Mouse (Mus musculus): ENCODE results near the gene Hook2. TPM values are rescaled to one million over a fixed set of nuclear protein-coding genes. Genes with fewer than 3 reads are reported as not detected.

Gene Hook2
- polyA plus RNA-seq, 1 experiment from 2014 or later: 7.3 TPM

DNA sequence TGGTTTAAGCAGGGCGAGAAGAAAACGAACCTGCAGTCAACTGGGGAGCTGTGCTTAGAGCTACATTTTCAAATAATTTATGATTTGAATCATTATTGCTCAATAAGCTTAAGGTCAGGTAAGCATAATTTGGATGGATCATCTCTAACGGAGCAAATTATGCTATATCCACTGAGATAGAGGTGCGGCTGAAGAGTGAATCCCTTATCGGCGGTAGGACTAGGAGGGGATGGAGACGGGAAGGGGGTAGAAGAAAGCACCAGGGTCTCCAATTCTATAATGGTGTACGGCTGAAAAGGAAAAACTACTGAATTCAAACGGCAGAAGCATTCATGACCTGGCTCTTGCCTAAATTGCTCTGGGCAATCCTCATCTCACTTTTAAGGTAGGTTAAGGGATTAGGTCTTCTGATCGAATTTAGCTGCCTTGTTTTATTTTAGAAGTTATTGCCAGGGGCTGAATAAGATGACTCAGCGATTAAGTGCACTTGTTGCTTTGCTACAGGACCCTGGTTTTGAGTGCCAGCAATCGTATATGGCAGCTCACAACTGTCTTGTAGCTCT lies 44.8 kb downstream of the Hook2 start:
- no peak for ATAC-seq (ENCODE audit: extremely low read depth, insufficient number of reproducible peaks, low FRiP score, low TSS enrichment)
- WGBS: 4% methylated on average over 12 of the region's 12 CpGs

GRCm38 (mm10) chr8:85035728-85036310 lies 45.4 kb downstream of the Hook2 start:
- no peaks in the 10 kb centered on the region for H3K27me3 ChIP-seq (replicated peaks)
- no peak for ATAC-seq (ENCODE audit: extremely low read depth, insufficient number of reproducible peaks, low FRiP score, low TSS enrichment)
- H3K4me3 ChIP-seq: peak overlapping the region; percentile 71
- H3K4me1 ChIP-seq: peaks cover 46% of the 10 kb centered on the region
- peaks cover 44% of the 10 kb centered on the region for H3K36me3 ChIP-seq
- peak overlapping the region; percentile 96 for H3K4me2 ChIP-seq
- peak overlapping the region; percentile 84 for H3K9ac ChIP-seq
- WGBS: under 1% methylated on average over 15 of the region's 15 CpGs
- no peaks in the 10 kb centered on the region for H3K9me3 ChIP-seq
- H3K27ac ChIP-seq (replicated peaks): peak overlapping the region; percentile 83

More for the DNA sequence above, 44.8 kb downstream of the Hook2 start:
- peak overlapping the region; percentile 71 for H3K4me3 ChIP-seq
- peak overlapping the region; percentile 83 for H3K27ac ChIP-seq (replicated peaks)
- H3K4me2 ChIP-seq: peak overlapping the region; percentile 96
- H3K9me3 ChIP-seq: no peaks in the 10 kb centered on the region
- peaks cover 44% of the 10 kb centered on the region for H3K36me3 ChIP-seq
- H3K27me3 ChIP-seq (replicated peaks): no peaks in the 10 kb centered on the region
- H3K9ac ChIP-seq: peak overlapping the region; percentile 84
- peaks cover 42% of the 10 kb centered on the region for H3K4me1 ChIP-seq

DNA sequence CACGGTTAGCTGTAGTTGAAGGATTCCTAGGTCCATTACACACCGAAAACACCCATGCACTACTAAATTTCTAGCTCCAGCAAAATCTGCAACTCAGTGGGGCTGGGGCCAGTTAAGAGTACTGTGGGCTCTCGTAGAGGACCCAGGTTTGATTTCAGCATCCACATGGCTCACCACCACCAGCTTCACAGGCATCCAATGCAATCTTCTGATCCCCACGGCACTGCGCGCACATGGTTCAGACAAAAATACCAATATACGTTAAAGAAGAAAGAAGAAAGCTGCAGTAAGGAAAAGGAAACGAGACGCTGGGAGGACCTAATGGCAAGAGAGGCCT lies 45.9 kb downstream of the Hook2 start:
- H3K9ac ChIP-seq: peak overlapping the region; percentile 84
- 0% methylated on average over 9 of the region's 9 CpGs for WGBS
- peaks cover 44% of the 10 kb centered on the region for H3K36me3 ChIP-seq
- peaks cover 46% of the 10 kb centered on the region for H3K4me1 ChIP-seq
- peak overlapping the region; percentile 83 for H3K27ac ChIP-seq (replicated peaks)
- no peaks in the 10 kb centered on the region for H3K27me3 ChIP-seq (replicated peaks)
- no peaks in the 10 kb centered on the region for H3K9me3 ChIP-seq
- peak overlapping the region; percentile 71 for H3K4me3 ChIP-seq
- ATAC-seq (ENCODE audit: extremely low read depth, insufficient number of reproducible peaks, low FRiP score, low TSS enrichment): peak; percentile 12; the same call in 1 of the 2 replicates
- H3K4me2 ChIP-seq: peak overlapping the region; percentile 96

DNA sequence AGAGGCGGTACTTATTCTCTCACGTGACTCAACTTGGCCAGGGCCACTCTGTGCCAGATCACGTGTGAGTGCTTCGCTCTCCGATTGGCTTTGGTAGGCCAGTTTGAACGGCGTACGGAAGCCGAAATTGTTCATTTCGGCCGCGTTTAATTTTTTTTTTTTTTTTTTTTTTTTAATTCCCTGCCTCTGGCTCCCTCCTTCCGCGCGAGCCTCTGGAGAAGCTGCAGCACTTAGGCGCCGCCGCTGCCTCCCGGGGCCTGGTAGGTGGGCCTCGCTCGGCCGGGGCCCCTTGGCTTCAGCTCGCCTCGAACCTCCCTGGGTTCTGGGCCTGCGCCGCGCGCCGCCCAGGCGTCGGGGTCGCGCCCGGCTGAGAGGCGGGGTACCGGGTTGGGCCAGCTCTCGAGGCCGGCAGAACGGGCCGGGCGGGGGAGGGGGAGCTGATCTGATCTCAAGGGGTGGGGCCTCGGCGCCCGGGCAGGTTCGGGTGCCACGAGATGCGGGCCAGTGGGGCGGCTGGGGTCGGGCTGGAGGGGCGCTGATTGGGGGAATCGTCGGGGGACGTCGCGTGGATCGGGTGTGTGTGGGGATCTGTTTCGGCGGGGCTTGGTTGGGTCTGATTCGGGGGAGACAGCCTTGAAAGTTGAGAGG lies 46.4 kb downstream of the Hook2 start, which contains the start of gene Tnpo2:
Gene Tnpo2 (plus strand): TSS at position 198 of the 648 bp plus-strand sequence.
- peak within 1 kb of the TSS; percentile 99 for H3K27ac ChIP-seq (replicated peaks)
- WGBS: under 1% methylated on average over 49 of the region's 59 CpGs
- peak; percentile 92 for ATAC-seq (ENCODE audit: extremely low read depth, insufficient number of reproducible peaks, low FRiP score, low TSS enrichment)
- H3K4me1 ChIP-seq: peaks cover 46% of the 10 kb centered on the region
- H3K27me3 ChIP-seq (replicated peaks): no peaks in the 10 kb centered on the region
- H3K9me3 ChIP-seq: no peaks in the 10 kb centered on the region
- H3K36me3 ChIP-seq: peaks cover 44% of the 10 kb centered on the region
- H3K4me2 ChIP-seq: peak within 1 kb of the TSS; percentile 96
- peak within 1 kb of the TSS; percentile 71 for H3K4me3 ChIP-seq
- H3K9ac ChIP-seq: peak within 1 kb of the TSS; percentile 93

DNA sequence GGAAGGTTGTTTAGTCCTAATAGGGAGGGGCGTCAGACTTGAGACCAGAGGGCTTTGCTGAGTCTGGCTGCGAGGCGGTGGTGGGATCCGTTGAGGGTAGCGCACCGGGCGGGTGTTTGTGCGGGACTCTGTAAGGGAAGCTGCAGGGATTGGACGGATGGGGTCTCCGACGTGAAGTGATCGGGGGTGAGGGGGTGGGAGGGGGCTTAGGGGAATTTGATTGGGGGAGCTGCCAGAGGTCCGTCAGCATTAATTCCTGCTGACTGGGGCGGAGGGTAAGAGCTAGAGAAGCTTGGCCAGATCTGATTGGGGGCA lies 46.9 kb downstream of the Hook2 start:
- WGBS: 2% methylated on average over 14 of the region's 14 CpGs
- Histone ChIP-seq H3K4me3 (peak overlapping the region; percentile 71), H3K36me3 (peaks cover 44% of the 10 kb centered on the region), H3K27me3 (replicated peaks) (no peaks in the 10 kb centered on the region), H3K9ac (peak overlapping the region; percentile 93), H3K9me3 (no peaks in the 10 kb centered on the region), H3K27ac (replicated peaks) (peak overlapping the region; percentile 99), H3K4me2 (peak overlapping the region; percentile 91), H3K4me1 (peaks cover 46% of the 10 kb centered on the region)
- ATAC-seq (ENCODE audit: extremely low read depth, insufficient number of reproducible peaks, low FRiP score, low TSS enrichment): peak; percentile 38

DNA sequence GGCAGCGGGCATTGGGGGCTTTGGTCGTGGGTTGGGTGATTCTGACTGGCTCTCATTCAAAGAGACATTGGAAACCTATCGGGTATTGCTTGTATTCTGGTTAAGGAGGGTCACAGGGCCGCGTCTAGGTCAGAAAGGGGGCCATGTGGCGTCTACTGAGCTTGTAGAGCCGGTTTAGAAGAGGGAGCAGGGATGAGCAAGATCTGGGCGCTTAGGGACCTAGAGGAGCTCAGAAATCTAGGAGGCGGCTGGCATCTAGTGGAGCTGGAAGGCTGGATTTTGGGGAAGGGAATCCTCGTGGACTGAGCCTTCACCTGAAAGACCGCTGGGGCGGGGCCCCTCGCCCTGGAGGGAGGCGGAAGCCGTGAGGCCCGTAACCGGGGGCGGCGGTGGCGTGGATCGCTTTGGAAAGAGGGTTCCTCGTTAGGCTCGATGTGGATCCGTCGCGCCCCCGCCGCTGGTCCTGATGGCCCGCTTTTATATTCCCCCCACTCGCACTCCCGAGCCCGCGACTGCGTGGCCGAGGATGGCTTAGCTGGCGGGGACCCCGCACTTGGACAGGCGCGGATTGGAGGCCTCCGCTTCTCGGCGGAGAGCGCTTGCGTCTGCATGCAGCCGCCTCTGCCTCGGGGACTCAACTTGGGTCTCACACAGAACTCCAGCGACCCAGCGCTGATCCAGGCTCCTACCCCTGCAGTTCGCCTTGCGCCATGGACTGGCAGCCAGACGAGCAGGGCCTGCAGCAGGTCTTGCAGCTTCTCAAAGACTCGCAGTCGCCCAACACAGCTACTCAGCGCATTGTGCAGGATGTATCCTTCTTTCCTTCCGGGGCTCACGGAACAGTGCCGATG lies 47.5 kb downstream of the Hook2 start:
- H3K9ac ChIP-seq: peak overlapping the region; percentile 93
- H3K36me3 ChIP-seq: peaks cover 44% of the 10 kb centered on the region
- H3K27ac ChIP-seq (replicated peaks): peak overlapping the region; percentile 99
- H3K9me3 ChIP-seq: no peaks in the 10 kb centered on the region
- peak overlapping the region; percentile 71 for H3K4me3 ChIP-seq
- no peaks in the 10 kb centered on the region for H3K27me3 ChIP-seq (replicated peaks)
- peak overlapping the region; percentile 91 for H3K4me2 ChIP-seq
- H3K4me1 ChIP-seq: peaks cover 46% of the 10 kb centered on the region
- WGBS: under 1% methylated on average over 56 of the region's 57 CpGs
- 0 out of 2 replicates have a peak, but pooled peaks have one; percentile 10 for ATAC-seq (ENCODE audit: extremely low read depth, insufficient number of reproducible peaks, low FRiP score, low TSS enrichment)

DNA sequence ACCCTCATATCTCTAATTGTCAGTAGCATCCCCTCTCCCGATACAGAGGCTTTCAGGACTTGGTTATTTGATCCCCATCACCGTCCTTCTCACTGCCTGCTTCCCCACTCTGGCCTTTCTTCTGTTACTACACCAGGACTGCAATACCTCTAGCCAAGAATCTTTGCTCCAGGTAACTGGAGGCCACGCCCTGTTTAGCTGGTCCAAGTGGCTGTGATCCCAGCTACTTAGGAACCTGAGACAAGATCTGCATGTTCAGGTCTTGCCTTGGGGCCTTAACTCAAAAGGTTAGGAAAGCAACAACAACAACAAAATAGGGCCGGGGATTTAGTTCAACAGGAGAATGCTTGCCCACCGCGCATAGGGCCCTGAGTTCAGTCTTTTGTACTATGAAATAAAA lies 53.2 kb downstream of the Hook2 start:
- WGBS: 87% methylated on average over 6 of the region's 6 CpGs
- Histone ChIP-seq H3K4me1 (peaks cover 18% of the 10 kb centered on the region), H3K4me2 (no peak overlapping the region), H3K27ac (replicated peaks) (no peak overlapping the region), H3K9ac (no peak overlapping the region), H3K9me3 (no peaks in the 10 kb centered on the region), H3K36me3 (peaks cover 89% of the 10 kb centered on the region), H3K27me3 (replicated peaks) (no peaks in the 10 kb centered on the region), H3K4me3 (no peak overlapping the region)
- no peak for ATAC-seq (ENCODE audit: extremely low read depth, insufficient number of reproducible peaks, low FRiP score, low TSS enrichment)

Other genes with a start within 250 kb of the Hook2 start
- gene Nfix, start 190.3 kb upstream of the Hook2 start, polyA plus RNA-seq (2015; fragmentation: Nextera tagmentation; extraction: Ambion mirVana): 10.0 and 11.7 TPM in 2 replicates
- 6.3 and 6.6 TPM in 2 replicates for gene Dand5, start 167.8 kb upstream of the Hook2 start, polyA plus RNA-seq (2015; fragmentation: Nextera tagmentation; extraction: Ambion mirVana)
- 50.2 and 52.3 TPM in 2 replicates for gene Gadd45gip1, start 159.1 kb upstream of the Hook2 start, polyA plus RNA-seq (2015; fragmentation: Nextera tagmentation; extraction: Ambion mirVana)
- 108 and 123 TPM in 2 replicates for gene Rad23a, start 149.9 kb upstream of the Hook2 start, polyA plus RNA-seq (2015; fragmentation: Nextera tagmentation; extraction: Ambion mirVana)
- gene Calr, start 143.7 kb upstream of the Hook2 start, polyA plus RNA-seq (2015; fragmentation: Nextera tagmentation; extraction: Ambion mirVana): 711 and 772 TPM in 2 replicates
- 58.3 and 63.1 TPM in 2 replicates for gene Farsa, start 133.6 kb upstream of the Hook2 start, polyA plus RNA-seq (2015; fragmentation: Nextera tagmentation; extraction: Ambion mirVana)
- gene Syce2, start 118.5 kb upstream of the Hook2 start, polyA plus RNA-seq (2015; fragmentation: Nextera tagmentation; extraction: Ambion mirVana): 37.2 and 38.5 TPM in 2 replicates
- 31.0 and 37.5 TPM in 2 replicates for gene Gcdh, start 96.7 kb upstream of the Hook2 start, polyA plus RNA-seq (2015; fragmentation: Nextera tagmentation; extraction: Ambion mirVana)
- gene Klf1, start 88.7 kb upstream of the Hook2 start, polyA plus RNA-seq (2015; fragmentation: Nextera tagmentation; extraction: Ambion mirVana): 4.9 and 15.6 TPM in 2 replicates
- gene Dnase2a, start 82.0 kb upstream of the Hook2 start, polyA plus RNA-seq (2015; fragmentation: Nextera tagmentation; extraction: Ambion mirVana): 5.3 and 5.9 TPM in 2 replicates
- 0.11 and 0.19 TPM in 2 replicates for gene Mast1, start 53.2 kb upstream of the Hook2 start, polyA plus RNA-seq (2015; fragmentation: Nextera tagmentation; extraction: Ambion mirVana)
- gene Rtbdn, start 43.6 kb upstream of the Hook2 start, polyA plus RNA-seq (2015; fragmentation: Nextera tagmentation; extraction: Ambion mirVana): 0.17 and 0.32 TPM in 2 replicates
- gene Gm49661, start 21.2 kb upstream of the Hook2 start, polyA plus RNA-seq (2015; fragmentation: Nextera tagmentation; extraction: Ambion mirVana): not detected in 2 replicates
- gene Prdx2, start 21.0 kb upstream of the Hook2 start, polyA plus RNA-seq (2015; fragmentation: Nextera tagmentation; extraction: Ambion mirVana): 733 and 747 TPM in 2 replicates
- 82.8 and 83.4 TPM in 2 replicates for gene Rnaseh2a, start 20.8 kb upstream of the Hook2 start, polyA plus RNA-seq (2015; fragmentation: Nextera tagmentation; extraction: Ambion mirVana)
- gene Junb, start 11.9 kb upstream of the Hook2 start, polyA plus RNA-seq (2015; fragmentation: Nextera tagmentation; extraction: Ambion mirVana): 12.8 and 12.9 TPM in 2 replicates
- not detected in 2 replicates for gene Best2, start 23.9 kb downstream of the Hook2 start, polyA plus RNA-seq (2015; fragmentation: Nextera tagmentation; extraction: Ambion mirVana)
- gene Asna1, start 34.7 kb downstream of the Hook2 start, polyA plus RNA-seq (2015; fragmentation: Nextera tagmentation; extraction: Ambion mirVana): 113 and 127 TPM in 2 replicates
- gene Trir, start 36.2 kb downstream of the Hook2 start, polyA plus RNA-seq (2015; fragmentation: Nextera tagmentation; extraction: Ambion mirVana): 73.4 and 75.1 TPM in 2 replicates
- gene Tnpo2, start 46.3 kb downstream of the Hook2 start, polyA plus RNA-seq (2015; fragmentation: Nextera tagmentation; extraction: Ambion mirVana): 23.2 and 25.3 TPM in 2 replicates
- 18.5 and 19.8 TPM in 2 replicates for gene Fbxw9, start 69.5 kb downstream of the Hook2 start, polyA plus RNA-seq (2015; fragmentation: Nextera tagmentation; extraction: Ambion mirVana)
- 0.57 TPM in 1 of 2 replicates, not detected in the other for gene Gm5741, start 77.4 kb downstream of the Hook2 start, polyA plus RNA-seq (2015; fragmentation: Nextera tagmentation; extraction: Ambion mirVana)
- 51.9 and 60.4 TPM in 2 replicates for gene Dhps, start 81.2 kb downstream of the Hook2 start, polyA plus RNA-seq (2015; fragmentation: Nextera tagmentation; extraction: Ambion mirVana)
- 118 and 120 TPM in 2 replicates for gene Wdr83os, start 90.1 kb downstream of the Hook2 start, polyA plus RNA-seq (2015; fragmentation: Nextera tagmentation; extraction: Ambion mirVana)
- gene Wdr83, start 90.7 kb downstream of the Hook2 start, polyA plus RNA-seq (2015; fragmentation: Nextera tagmentation; extraction: Ambion mirVana): 37.7 and 38.7 TPM in 2 replicates
- gene Man2b1, start 92.7 kb downstream of the Hook2 start, polyA plus RNA-seq (2015; fragmentation: Nextera tagmentation; extraction: Ambion mirVana): 30.5 and 31.1 TPM in 2 replicates
- 1.0 and 1.2 TPM in 2 replicates for gene Zfp791, start 132.5 kb downstream of the Hook2 start, polyA plus RNA-seq (2015; fragmentation: Nextera tagmentation; extraction: Ambion mirVana)
- not detected in 2 replicates for gene Cks1brt, start 161.3 kb downstream of the Hook2 start, polyA plus RNA-seq (2015; fragmentation: Nextera tagmentation; extraction: Ambion mirVana)
- gene Olfr371, start 235.4 kb downstream of the Hook2 start, polyA plus RNA-seq (2015; fragmentation: Nextera tagmentation; extraction: Ambion mirVana): not detected in 2 replicates

Measured in heart, embryonic 13.5 days (tissue).